ENCODE assay signal across 10 mouse cellular contexts in genomic region chr11:70306159-70306558, GRCm38 (mm10). TPM values are rescaled to one million over a fixed set of nuclear protein-coding genes. Genes with fewer than 3 reads are reported as not detected.
DNase-seq lines count a peak whose midpoint lies in the region; ATAC-seq and TF ChIP-seq lines count a peak whose summit lies in the region.
"Had no signal": no experiment of that assay in that cellular context is flagged by ENCODE, and none has a peak within 500 bp of the region (broad histone marks: within the 10 kb centered on the region; RNA-seq: fewer than 3 reads in every experiment).

No protein-coding gene starts in this region.

- WGBS in lung, postnatal 0 days: 33% methylated on average over 7 of the region's 7 CpGs

- TF ChIP-seq CTCF in lung, postnatal 0 days (IDR thresholded peaks at IDR 0.05): no peak

- intact Hi-C loops in heart, postnatal 36 days (cut with DNase I): no loop called here

- no peaks in the 10 kb centered on the region for H3K4me1 ChIP-seq in lung, postnatal 0 days (ENCODE audit: insufficient read depth, low read depth, low read length)

- no peak overlapping the region for H3K4me3 ChIP-seq in lung, postnatal 0 days (ENCODE audit: low read depth, low read length)

- peak; percentile 49 for TF ChIP-seq EP300 in lung, postnatal 0 days (IDR thresholded peaks at IDR 0.05)

- H3K9ac ChIP-seq in lung, postnatal 0 days (replicated peaks; ENCODE audit: low read depth): no peak overlapping the region

- ATAC-seq in granulocyte monocyte progenitor cell, adult 5-6 weeks (replicated peaks; ENCODE audit: poor library complexity, severe bottlenecking): peak; percentile 85
- ATAC-seq in lung, postnatal 0 days: peak; percentile 62
- ATAC-seq in megakaryocyte-erythroid progenitor cell, adult 5-6 weeks (replicated peaks; ENCODE audit: low FRiP score, low TSS enrichment, poor library complexity, severe bottlenecking): no peak

- no peak overlapping the region for H3K4me2 ChIP-seq in lung, postnatal 0 days (replicated peaks; ENCODE audit: low read depth, low read length)

- H3K9me3 ChIP-seq in lung, postnatal 0 days (ENCODE audit: low read length): no peaks in the 10 kb centered on the region

- no peaks in the 10 kb centered on the region for H3K36me3 ChIP-seq in lung, postnatal 0 days (ENCODE audit: insufficient read depth, low read length)

- DNase-seq in heart, adult 11 months: peak; percentile 87
- DNase-seq in heart, postnatal 36 days: no peak
- peak; percentile 80 for DNase-seq in 416B (ENCODE audit: low read depth)
- DNase-seq in lung, postnatal 0 days (ENCODE audit: low spot score): peak; percentile 53
- no peak for DNase-seq in left cerebral cortex, adult 8-10 months (ENCODE audit: low spot score in 2 of 2)
- DNase-seq in layer of hippocampus, postnatal 36 days: no peak
- DNase-seq: heart, postnatal 14 days had no signal

- H3K27me3 ChIP-seq in lung, postnatal 0 days (replicated peaks; ENCODE audit: insufficient read depth, low read length): no peaks in the 10 kb centered on the region

- H3K27ac ChIP-seq in lung, postnatal 0 days (ENCODE audit: low read length): no peak overlapping the region

RNA-seq across cellular contexts. Expression of gene Alox12e, which starts 16.3 kb away (rescaled TPM):
- not detected for total RNA-seq in heart, postnatal 36 days (2021)
- total RNA-seq in granulocyte monocyte progenitor cell, adult 5-6 weeks (2014; fragmentation: Nextera tagmentation): not detected in 2 replicates
- total RNA-seq in granulocyte monocyte progenitor cell, adult 5-6 weeks (2017): not detected in 2 replicates
- 0.08 and 0.11 TPM in 2 replicates for polyA plus RNA-seq in lung, postnatal 0 days (2015; fragmentation: Nextera tagmentation; extraction: Ambion mirVana)
- under 1 TPM; 0.21 to 0.39 (median 0.26) TPM for total RNA-seq in left cerebral cortex, adult 8-10 months (2022)
- not detected for total RNA-seq in layer of hippocampus, postnatal 36 days (2021)
- total RNA-seq in megakaryocyte-erythroid progenitor cell, adult 5-6 weeks (2014; fragmentation: Nextera tagmentation): not detected in 2 replicates
- not detected in 2 replicates for total RNA-seq in megakaryocyte-erythroid progenitor cell, adult 5-6 weeks (2017)
- total RNA-seq: layer of hippocampus, postnatal 14 days had no signal

RNA-seq across cellular contexts. Expression of gene Alox15, which starts 45.7 kb away (rescaled TPM):
- total RNA-seq in heart, postnatal 36 days (2021): 10 to 100 TPM in 1 of 2 experiments, 1 to 10 TPM in 1; 5.4 to 10.2 TPM
- total RNA-seq in granulocyte monocyte progenitor cell, adult 5-6 weeks (2014; fragmentation: Nextera tagmentation): not detected in 2 replicates
- total RNA-seq in granulocyte monocyte progenitor cell, adult 5-6 weeks (2017): 0.62 and 0.82 TPM in 2 replicates
- polyA plus RNA-seq in lung, postnatal 0 days (2015; fragmentation: Nextera tagmentation; extraction: Ambion mirVana): 0.26 and 0.57 TPM in 2 replicates
- under 1 TPM in 1 of 4 experiments, not detected in 3; 0.35 TPM for total RNA-seq in left cerebral cortex, adult 8-10 months (2022)
- total RNA-seq in layer of hippocampus, postnatal 36 days (2021): not detected
- total RNA-seq in megakaryocyte-erythroid progenitor cell, adult 5-6 weeks (2014; fragmentation: Nextera tagmentation): not detected in 2 replicates
- total RNA-seq in megakaryocyte-erythroid progenitor cell, adult 5-6 weeks (2017): not detected in 2 replicates
- total RNA-seq: layer of hippocampus, postnatal 14 days had no signal

RNA-seq across cellular contexts. Expression of gene Alox12, which starts 51.0 kb away (rescaled TPM):
- 1 to 10 TPM; 2.5 to 3.7 TPM for total RNA-seq in heart, postnatal 36 days (2021)
- total RNA-seq in granulocyte monocyte progenitor cell, adult 5-6 weeks (2014; fragmentation: Nextera tagmentation): not detected in 2 replicates
- total RNA-seq in granulocyte monocyte progenitor cell, adult 5-6 weeks (2017): not detected in 2 replicates
- 5.8 and 7.0 TPM in 2 replicates for polyA plus RNA-seq in lung, postnatal 0 days (2015; fragmentation: Nextera tagmentation; extraction: Ambion mirVana)
- under 1 TPM; 0.23 to 0.82 (median 0.55) TPM for total RNA-seq in left cerebral cortex, adult 8-10 months (2022)
- not detected for total RNA-seq in layer of hippocampus, postnatal 36 days (2021)
- total RNA-seq in megakaryocyte-erythroid progenitor cell, adult 5-6 weeks (2014; fragmentation: Nextera tagmentation): 0.48 TPM in 1 of 2 replicates, not detected in the other
- total RNA-seq in megakaryocyte-erythroid progenitor cell, adult 5-6 weeks (2017): 0.11 and 0.42 TPM in 2 replicates

Comparison
In these comparisons a context has a peak if more than half of its experiments do, and no peak if none do; other contexts are left out.
1. DNase-seq: peak in heart, adult 11 months (single experiment), 416B (single experiment) and lung, postnatal 0 days (single experiment); none in heart, postnatal 36 days (0 of 2), left cerebral cortex, adult 8-10 months (0 of 2) and layer of hippocampus, postnatal 36 days (0 of 2).